In the genomic region with DNA sequence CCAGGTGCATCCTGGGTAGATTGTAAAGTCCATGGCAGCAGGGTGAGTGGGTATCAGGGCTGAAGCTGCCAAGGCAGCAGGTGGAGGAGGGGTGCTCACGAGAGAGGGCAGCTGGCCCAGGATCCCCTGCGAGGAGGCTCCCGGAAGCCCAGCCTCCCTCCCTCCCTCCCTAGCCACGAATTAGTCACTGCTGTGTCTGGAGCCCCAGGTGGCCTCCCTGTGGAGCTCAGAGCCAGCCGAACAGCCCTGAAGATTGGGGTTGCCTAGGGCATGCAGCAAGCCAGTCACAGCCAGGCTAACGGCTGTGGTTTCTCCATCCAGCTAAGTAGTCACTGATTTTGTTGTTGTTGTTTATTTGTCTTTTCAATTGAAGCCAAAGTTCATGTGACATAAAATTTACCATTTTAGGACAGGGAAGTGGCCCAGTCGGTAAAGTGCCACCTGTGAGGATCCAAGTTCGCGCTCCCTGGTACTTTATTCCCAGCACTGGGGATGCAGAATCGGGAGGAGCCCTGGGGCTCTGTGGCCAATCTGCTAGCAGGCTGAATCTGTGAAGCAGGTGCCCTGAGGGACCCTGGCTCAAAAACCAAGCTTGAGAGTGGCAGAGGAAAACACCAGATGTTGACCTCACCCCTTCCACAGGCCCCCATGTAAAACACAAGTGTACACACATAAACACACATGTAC, we compare ENCODE assay signal across 9 mouse cellular contexts. TPM values are rescaled to one million over a fixed set of nuclear protein-coding genes. Genes with fewer than 3 reads are reported as not detected.
A peak's percentile ranks its signal among the peaks of the same experiment; 100 is the strongest.
DNase-seq lines count a peak whose midpoint lies in the region; ATAC-seq lines count a peak whose summit lies in the region.
"Had no signal": no experiment of that assay in that cellular context is flagged by ENCODE, and none has a peak within 500 bp of the region (broad histone marks: within the 10 kb centered on the region; RNA-seq: fewer than 3 reads in every experiment).

No protein-coding gene starts in this region.

- no peaks in the 10 kb centered on the region for H3K4me1 ChIP-seq in embryonic facial prominence, embryonic 11.5 days (ENCODE audit: control insufficient read depth, insufficient read depth, low read length)
- peaks cover 20% of the 10 kb centered on the region for H3K4me1 ChIP-seq in hindbrain, embryonic 15.5 days (replicated peaks)
- H3K4me1 ChIP-seq in midbrain, embryonic 10.5 days = peaks cover 26% of the 10 kb centered on the region

- H3K9me3 ChIP-seq in embryonic facial prominence, embryonic 11.5 days (replicated peaks; ENCODE audit: control insufficient read depth, low read length) = no peaks in the 10 kb centered on the region
- H3K9me3 ChIP-seq in hindbrain, embryonic 15.5 days = no peaks in the 10 kb centered on the region
- peaks cover 4% of the 10 kb centered on the region; the same call in 1 of the 2 replicates for H3K9me3 ChIP-seq in midbrain, embryonic 10.5 days (replicated peaks)

- peak overlapping the region; percentile 23 for H3K4me2 ChIP-seq in embryonic facial prominence, embryonic 11.5 days (ENCODE audit: low read depth, low read length)
- H3K4me2 ChIP-seq in hindbrain, embryonic 15.5 days = peak overlapping the region; percentile 17; the same call in 1 of the 2 replicates

- no peak overlapping the region for H3K27ac ChIP-seq in embryonic facial prominence, embryonic 11.5 days (replicated peaks; ENCODE audit: low read depth, low read length)
- 0 out of 2 replicates have a peak overlapping the region, but pooled peaks have one; percentile 25 for H3K27ac ChIP-seq in hindbrain, embryonic 15.5 days (replicated peaks)
- peak overlapping the region; percentile 70 for H3K27ac ChIP-seq in midbrain, embryonic 10.5 days (replicated peaks)

- H3K36me3 ChIP-seq in embryonic facial prominence, embryonic 11.5 days (replicated peaks; ENCODE audit: control insufficient read depth, insufficient read depth, low read depth, low read length) = no peaks in the 10 kb centered on the region
- no peaks in the 10 kb centered on the region for H3K36me3 ChIP-seq in hindbrain, embryonic 15.5 days
- H3K36me3 ChIP-seq in midbrain, embryonic 10.5 days = no peaks in the 10 kb centered on the region
- H3K36me3 ChIP-seq: G1E had no signal

- H3K9ac ChIP-seq in embryonic facial prominence, embryonic 11.5 days (replicated peaks; ENCODE audit: low read length) = peak overlapping the region; percentile 18
- no peak overlapping the region for H3K9ac ChIP-seq in hindbrain, embryonic 15.5 days

- H3K27me3 ChIP-seq in embryonic facial prominence, embryonic 11.5 days (ENCODE audit: control insufficient read depth, insufficient read depth, low read length) = no peaks in the 10 kb centered on the region
- no peaks in the 10 kb centered on the region for H3K27me3 ChIP-seq in hindbrain, embryonic 15.5 days
- peaks cover 26% of the 10 kb centered on the region; the same call in 1 of the 2 replicates for H3K27me3 ChIP-seq in midbrain, embryonic 10.5 days (ENCODE audit: low read depth, poor library complexity, severe bottlenecking)

- 8% methylated on average over 9 of the region's 10 CpGs for WGBS in embryonic facial prominence, embryonic 11.5 days
- 9% methylated on average over 10 of the region's 10 CpGs for WGBS in hindbrain, embryonic 15.5 days
- 11% methylated on average over 10 of the region's 10 CpGs for WGBS in midbrain, embryonic 10.5 days

- 0 out of 2 replicates have a peak, but pooled peaks have one; percentile 44 for ATAC-seq in frontal cortex, adult (ENCODE audit: low TSS enrichment)
- peak; percentile 82; the same call in 1 of the 2 replicates for ATAC-seq in embryonic facial prominence, embryonic 11.5 days (replicated peaks; ENCODE audit: insufficient number of reproducible peaks, low FRiP score, low TSS enrichment, low read depth)
- peak; percentile 60 for ATAC-seq in hindbrain, embryonic 15.5 days (ENCODE audit: low FRiP score, low read depth)

- no peak for DNase-seq in frontal cortex, postnatal 36 days (ENCODE audit: low spot score in 2 of 2)
- DNase-seq in T-cell, adult 2 months (ENCODE audit: low spot score) = peak; percentile 44
- DNase-seq in embryonic facial prominence, embryonic 11.5 days (ENCODE audit: low spot score) = peak; percentile 64
- peak; percentile 42 for DNase-seq in midbrain, embryonic 10.5 days (ENCODE audit: low spot score)
- DNase-seq in thymus, postnatal 36 days = peak; percentile 59 to 76
- DNase-seq in urinary bladder, postnatal 25 days (ENCODE audit: low spot score) = no peak

- no peak overlapping the region for H3K4me3 ChIP-seq in embryonic facial prominence, embryonic 11.5 days (ENCODE audit: low read depth, low read length)
- no peak overlapping the region for H3K4me3 ChIP-seq in hindbrain, embryonic 15.5 days
- peak overlapping the region; percentile 30 for H3K4me3 ChIP-seq in midbrain, embryonic 10.5 days

RNA-seq across cellular contexts. Expression of gene Tesc, which starts 10.4 kb away (rescaled TPM):
- polyA plus RNA-seq in embryonic facial prominence, embryonic 11.5 days (2014; fragmentation: Nextera tagmentation; extraction: Ambion mirVana) = 3.4 and 3.9 TPM in 2 replicates
- 2.9 and 3.5 TPM in 2 replicates for polyA plus RNA-seq in hindbrain, embryonic 15.5 days (2015; fragmentation: Nextera tagmentation; extraction: Ambion mirVana)
- 0.82 and 0.90 TPM in 2 replicates for polyA plus RNA-seq in midbrain, embryonic 10.5 days (2016; fragmentation: Nextera tagmentation; extraction: Ambion mirVana)
- polyA plus RNA-seq: G1E had no signal

Comparison
In these comparisons a context has a peak if more than half of its experiments do, and no peak if none do; other contexts are left out.
1. DNase-seq: peak in T-cell, adult 2 months (single experiment), embryonic facial prominence, embryonic 11.5 days (single experiment), midbrain, embryonic 10.5 days (single experiment) and thymus, postnatal 36 days (2 of 2); none in frontal cortex, postnatal 36 days (0 of 2) and urinary bladder, postnatal 25 days (single experiment).
2. Peak in every context shown above with its lines, with median percentiles within 50 percentile points of each other: ATAC-seq.